Mouse (Mus musculus): ENCODE measurements around the gene Slc25a44.

The Slc25a44 gene

GRCm38 (mm10) chr3:88424605-88425329, at the start of gene Slc25a44:
Slc25a44 (minus strand) TSS chr3:88425139.
- WGBS, result under 1% methylated on average over 35 of the region's 35 CpGs

- WGBS, result 55% methylated on average over 1 of the region's 1 CpGs
Observed at GRCm38 (mm10) chr3:88473571-88473970, 48.6 kb upstream of the Slc25a44 start.

- WGBS, result 39% methylated on average over 5 of the region's 5 CpGs
Observed at GRCm38 (mm10) chr3:88473020-88473419, 48.1 kb upstream of the Slc25a44 start.

GRCm38 (mm10) chr3:88470943-88471479, 46.1 kb upstream of the Slc25a44 start:
- 78% methylated on average over 10 of the region's 10 CpGs for WGBS

GRCm38 (mm10) chr3:88469466-88469865, 44.5 kb upstream of the Slc25a44 start:
- 88% methylated on average over 2 of the region's 2 CpGs for WGBS

- 29% methylated on average over 16 of the region's 16 CpGs for WGBS
Observed at GRCm38 (mm10) chr3:88467116-88467824, 42.3 kb upstream of the Slc25a44 start.

GRCm38 (mm10) chr3:88465127-88465526, 40.2 kb upstream of the Slc25a44 start:
- 87% methylated on average over 2 of the region's 2 CpGs for WGBS

GRCm38 (mm10) chr3:88464425-88464824, 39.5 kb upstream of the Slc25a44 start:
- 69% methylated on average over 3 of the region's 3 CpGs for WGBS

GRCm38 (mm10) chr3:88460983-88461696, 36.2 kb upstream of the Slc25a44 start, which contains the start of gene Sema4a:
Sema4a (minus strand) TSS chr3:88461182.
- 47% methylated on average over 12 of the region's 12 CpGs for WGBS

- WGBS, result 78% methylated on average over 5 of the region's 5 CpGs
Observed at GRCm38 (mm10) chr3:88460029-88460428, 35.1 kb upstream of the Slc25a44 start.

GRCm38 (mm10) chr3:88458778-88459219, 33.9 kb upstream of the Slc25a44 start:
- under 1% methylated on average over 14 of the region's 14 CpGs for WGBS

- 71% methylated on average over 7 of the region's 7 CpGs for WGBS
Observed at GRCm38 (mm10) chr3:88456746-88457532, 32.0 kb upstream of the Slc25a44 start.

GRCm38 (mm10) chr3:88456313-88456712, 31.4 kb upstream of the Slc25a44 start:
- 89% methylated on average over 8 of the region's 8 CpGs for WGBS

- WGBS, result 72% methylated on average over 18 of the region's 18 CpGs
Observed at GRCm38 (mm10) chr3:88455588-88456264, 30.8 kb upstream of the Slc25a44 start.

GRCm38 (mm10) chr3:88454762-88455587, 30.0 kb upstream of the Slc25a44 start:
- WGBS, result 71% methylated on average over 9 of the region's 9 CpGs

GRCm38 (mm10) chr3:88453986-88454385, 29.0 kb upstream of the Slc25a44 start:
- 53% methylated on average over 8 of the region's 8 CpGs for WGBS

- 63% methylated on average over 8 of the region's 8 CpGs for WGBS
Observed at GRCm38 (mm10) chr3:88453369-88453768, 28.4 kb upstream of the Slc25a44 start.

GRCm38 (mm10) chr3:88452716-88453115, 27.8 kb upstream of the Slc25a44 start:
- WGBS, result 89% methylated on average over 6 of the region's 6 CpGs

GRCm38 (mm10) chr3:88452246-88452645, 27.3 kb upstream of the Slc25a44 start:
- 75% methylated on average over 5 of the region's 5 CpGs for WGBS

Measured in cerebral cortex, adult 2 months (tissue).